Mouse (Mus musculus) MEL (cell line): ENCODE results near the gene Rasgrp1.

Experiments used
- CTCF ChIP-seq, 3 experiments: IDR thresholded peaks in 2 of 3; conservative IDR thresholded peaks in 1 of 3; 2 replicates each; pipeline ENCODE4 v1.5.1; 2011 to 2012; ENCODE audit warnings: low read length in 3 of 3, low read depth in 2 of 3, mild to moderate bottlenecking in 2 of 3, improper control_type of control experiment in 1 of 3, inconsistent platforms in 1 of 3, mixed read lengths in 1 of 3, moderate library complexity in 1 of 3; ENCODE audit not compliant: control insufficient read depth in 1 of 3, insufficient read depth in 1 of 3, poor library complexity in 1 of 3, severe bottlenecking in 1 of 3
- MAX ChIP-seq: IDR thresholded peaks from 2 replicates; pipeline ENCODE4 v1.6.1; 2011; ENCODE audit warnings: low read length, improper control_type of control experiment
- POLR2A ChIP-seq, 2 experiments: IDR thresholded peaks; 2 replicates each; pipeline ENCODE4 v1.6.1; 2011 to 2012; ENCODE audit warnings: low read length in 2 of 2, mild to moderate bottlenecking in 2 of 2, control low read depth in 1 of 2, improper control_type of control experiment in 1 of 2, low read depth in 1 of 2, moderate library complexity in 1 of 2; ENCODE audit not compliant: control insufficient read depth in 1 of 2, insufficient read depth in 1 of 2, poor library complexity in 1 of 2
- TCF12 ChIP-seq: IDR thresholded peaks from 2 replicates; pipeline ENCODE4 v1.6.1; 2014; ENCODE audit warnings: low read depth, mild to moderate bottlenecking, inconsistent platforms, low read length, improper control_type of control experiment, moderate library complexity

GRCm38 (mm10) chr2:117337902-117338301 is 4.9 kb downstream of the Rasgrp1 start:
- TF ChIP-seq CTCF (IDR thresholded peaks at IDR 0.05 in 2 of 3, conservative IDR thresholded peaks at IDR 0.05 in 1 of 3; ENCODE audit: control insufficient read depth in 1 of 3, insufficient read depth in 1 of 3, low read depth in 2 of 3, low read length in 3 of 3, poor library complexity in 1 of 3, severe bottlenecking in 1 of 3) (no peak), MAX (no peak), TCF12 (no peak), POLR2A (IDR thresholded peaks at IDR 0.05; ENCODE audit: control insufficient read depth in 1 of 2, insufficient read depth in 1 of 2, low read depth in 1 of 2, low read length in 2 of 2, poor library complexity in 1 of 2) (no peak)
